Mouse (Mus musculus) kidney, embryonic 14.5 days (tissue): ENCODE results near the gene Naga. TPM values are rescaled to one million over a fixed set of nuclear protein-coding genes. Genes with fewer than 3 reads are reported as not detected.
"Not testable (repeated sequence)": the region's sequence is repeated elsewhere in the genome, so short reads cannot be mapped to it uniquely, and the experiment has no call there.

ENCODE experiments used
- ATAC-seq: fragments of 200-750 bp; cut with Nextera tagmentation; 2 replicates; pipeline ENCODE4 v1.8.0; 2017; ENCODE audit warnings: moderate number of reproducible peaks, mild to moderate bottlenecking, moderate TSS enrichment, moderate library complexity; ENCODE audit not compliant: low FRiP score, low TSS enrichment
- H3K27ac ChIP-seq: fragments of 300-500 bp; sonication (generic); 2 replicates; pipeline ENCODE4 v1.5.1; 2014; ENCODE audit warnings: low read depth, mild to moderate bottlenecking, low read length, moderate library complexity, mixed read lengths
- H3K27me3 ChIP-seq: fragments of 300-500 bp; sonication (generic); 2 replicates; pipeline ENCODE4 v1.6.1; 2014; ENCODE audit warnings: mild to moderate bottlenecking, low read length; ENCODE audit not compliant: control insufficient read depth, insufficient read depth
- H3K36me3 ChIP-seq: fragments of 300-500 bp; sonication (generic); 2 replicates; pipeline ENCODE4 v1.6.1; 2014; ENCODE audit warnings: low read length, mixed read lengths; ENCODE audit not compliant: control insufficient read depth, insufficient read depth
- H3K4me1 ChIP-seq: fragments of 300-500 bp; sonication (generic); 2 replicates; pipeline ENCODE4 v1.6.1; 2014; ENCODE audit warnings: low read length, mixed read lengths; ENCODE audit not compliant: control insufficient read depth, insufficient read depth
- H3K4me2 ChIP-seq: fragments of 300-500 bp; sonication (generic); replicated peaks from 2 replicates; pipeline ENCODE4 v1.6.1; 2014; ENCODE audit warnings: low read depth, mild to moderate bottlenecking, low read length
- H3K4me3 ChIP-seq: fragments of 300-500 bp; sonication (generic); 2 replicates; pipeline ENCODE4 v1.5.1; 2014; ENCODE audit warnings: mild to moderate bottlenecking, low read length
- H3K9ac ChIP-seq: fragments of 300-500 bp; sonication (generic); 2 replicates; pipeline ENCODE4 v1.6.1; 2014; ENCODE audit warnings: low read depth, mild to moderate bottlenecking, low read length, moderate library complexity
- H3K9me3 ChIP-seq: fragments of 300-500 bp; sonication (generic); 2 replicates; pipeline ENCODE4 v1.6.1; 2016; ENCODE audit warnings: low read length; ENCODE audit not compliant: control insufficient read depth
- WGBS: fragments of 180-500 bp; shearing (Covaris S2); extraction: QIAGEN DNeasy Blood & Tissue Kit; methylation state at CpG from one replicate; pipeline ENCODE4 v1.1.7; 2014; 5-methylcytosine and 5-hydroxymethylcytosine counted together
- polyA plus RNA-seq: library from polyadenylated mRNA; unstranded; fragments of >200 nt; fragmentation: Nextera tagmentation; extraction: Ambion mirVana; gene quantifications from 2 replicates; pipeline ENCODE4 v1.2.1, GENCODE M21; 2014

The Naga gene
- polyA plus RNA-seq, 1 experiment from 2014 or later: 57.3 TPM

DNA sequence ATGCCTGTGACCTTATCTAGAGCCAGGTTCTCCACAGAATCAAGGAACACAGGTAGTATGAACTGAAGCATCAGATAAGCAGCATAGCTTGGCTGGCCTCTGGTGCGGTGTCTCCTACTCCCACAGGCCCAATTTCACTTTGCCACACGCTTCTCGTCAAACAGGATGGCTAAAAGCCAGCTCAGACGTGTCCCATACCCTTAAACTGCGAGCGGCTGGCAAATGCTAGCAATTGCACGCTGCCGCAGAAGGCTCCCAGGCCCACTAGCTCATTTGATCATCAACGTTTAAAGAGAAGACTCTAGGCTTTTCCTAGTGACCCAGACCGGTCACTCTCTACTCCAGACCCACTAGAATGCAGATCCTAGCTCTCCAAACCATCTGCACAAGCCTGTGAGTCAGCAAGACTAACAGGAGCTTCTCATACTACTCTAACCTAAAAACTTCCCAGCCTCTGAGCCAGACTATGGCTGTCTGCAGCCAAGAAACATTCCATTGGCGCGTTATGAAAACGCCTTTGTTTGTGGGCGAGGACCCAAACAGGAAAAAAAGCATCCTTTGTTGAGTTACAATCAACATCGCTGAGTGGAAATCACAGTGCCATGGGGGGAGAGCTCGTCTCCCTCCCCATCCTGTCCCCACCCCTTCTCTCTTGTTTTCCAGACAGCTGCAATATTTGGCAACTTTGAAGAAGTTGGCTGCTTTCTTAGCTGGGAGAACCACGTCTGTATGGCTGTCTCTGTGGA is 37.8 kb upstream of the Naga start:
- Histone ChIP-seq H3K27me3 (no peaks in the 10 kb centered on the region), H3K4me2 (no peak overlapping the region), H3K9ac (no peak overlapping the region), H3K9me3 (no peaks in the 10 kb centered on the region), H3K4me3 (no peak overlapping the region), H3K36me3 (no peaks in the 10 kb centered on the region), H3K27ac (no peak overlapping the region), H3K4me1 (peaks cover 12% of the 10 kb centered on the region; the same call in 1 of the 2 replicates)
- ATAC-seq: no peak
- 78% methylated on average over 17 of the region's 17 CpGs for WGBS

DNA sequence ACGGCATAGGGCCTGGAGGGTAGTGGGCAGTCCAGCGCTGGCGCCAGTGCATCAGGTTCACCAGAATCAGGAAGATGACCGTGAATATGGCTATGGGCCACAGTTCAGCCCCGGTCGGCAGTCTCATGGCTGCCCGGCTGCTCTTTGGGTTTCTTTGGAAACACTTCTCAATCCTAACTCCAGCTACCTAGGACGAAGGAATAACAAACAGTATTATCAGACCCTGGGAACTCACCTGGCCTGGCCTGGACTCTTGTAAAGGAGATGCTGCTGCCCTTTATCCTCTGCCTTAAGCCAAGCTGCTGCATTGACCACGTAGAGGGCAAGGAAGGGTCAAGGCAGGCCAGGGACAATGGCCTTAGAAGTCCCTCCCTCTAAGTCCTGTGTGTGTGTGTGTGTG is 37.1 kb upstream of the Naga start:
- H3K9ac ChIP-seq: no peak overlapping the region
- WGBS: 90% methylated on average over 9 of the region's 9 CpGs
- H3K27ac ChIP-seq: no peak overlapping the region
- no peaks in the 10 kb centered on the region for H3K9me3 ChIP-seq
- ATAC-seq: no peak
- no peak overlapping the region for H3K4me2 ChIP-seq
- H3K36me3 ChIP-seq: no peaks in the 10 kb centered on the region
- H3K4me3 ChIP-seq: no peak overlapping the region
- no peaks in the 10 kb centered on the region for H3K27me3 ChIP-seq
- peaks cover 10% of the 10 kb centered on the region; the same call in 1 of the 2 replicates for H3K4me1 ChIP-seq

DNA sequence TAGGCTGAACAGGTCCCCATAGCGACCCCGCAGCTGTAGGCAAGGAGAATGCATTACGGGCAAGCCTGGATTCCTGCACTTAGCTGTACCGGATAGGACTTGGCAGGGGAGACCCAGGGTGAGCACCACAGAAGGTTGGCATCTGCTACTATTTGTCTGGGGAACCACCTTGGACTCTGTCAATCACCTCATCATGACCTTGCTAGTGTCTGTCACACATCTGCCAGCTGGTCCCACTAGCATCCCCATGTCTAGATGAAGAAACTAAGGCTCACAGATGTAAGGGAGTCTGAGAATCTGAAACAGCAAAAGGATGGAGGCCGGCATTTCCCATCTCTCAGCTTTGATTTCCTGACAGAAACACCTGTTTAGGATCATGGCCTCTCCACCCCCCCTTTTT is 35.7 kb upstream of the Naga start:
- no peaks in the 10 kb centered on the region for H3K9me3 ChIP-seq
- no peak overlapping the region for H3K4me3 ChIP-seq
- H3K27me3 ChIP-seq: no peaks in the 10 kb centered on the region
- ATAC-seq: no peak
- no peaks in the 10 kb centered on the region for H3K36me3 ChIP-seq
- H3K4me2 ChIP-seq: no peak overlapping the region
- no peak overlapping the region for H3K9ac ChIP-seq
- 83% methylated on average over 5 of the region's 5 CpGs for WGBS
- H3K27ac ChIP-seq: no peak overlapping the region
- H3K4me1 ChIP-seq: peaks cover 3% of the 10 kb centered on the region; the same call in 1 of the 2 replicates

DNA sequence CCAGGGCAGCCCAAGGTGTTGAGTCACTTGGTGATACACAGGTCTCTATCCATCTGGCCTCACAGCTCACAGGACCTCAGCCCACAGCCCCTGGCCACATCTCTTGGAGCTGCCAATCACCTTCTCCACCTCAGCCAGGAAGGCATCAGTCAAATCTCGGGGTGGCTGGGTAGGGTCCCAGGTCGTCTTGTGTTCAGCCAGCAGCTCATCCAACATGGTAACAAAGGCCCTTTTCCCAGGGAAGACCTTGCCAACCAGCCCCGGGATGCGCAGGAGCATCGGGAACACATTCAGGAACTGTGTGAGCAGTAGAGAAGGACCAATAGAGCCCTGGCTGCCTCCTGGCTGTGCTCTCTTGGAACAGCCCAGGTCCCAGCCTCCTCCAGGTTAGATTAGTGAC is 34.3 kb upstream of the Naga start:
- Histone ChIP-seq H3K27me3 (no peaks in the 10 kb centered on the region), H3K9ac (no peak overlapping the region), H3K4me1 (no peaks in the 10 kb centered on the region), H3K27ac (no peak overlapping the region), H3K36me3 (no peaks in the 10 kb centered on the region), H3K9me3 (no peaks in the 10 kb centered on the region), H3K4me3 (no peak overlapping the region), H3K4me2 (no peak overlapping the region)
- no peak for ATAC-seq
- WGBS: 91% methylated on average over 5 of the region's 5 CpGs

DNA sequence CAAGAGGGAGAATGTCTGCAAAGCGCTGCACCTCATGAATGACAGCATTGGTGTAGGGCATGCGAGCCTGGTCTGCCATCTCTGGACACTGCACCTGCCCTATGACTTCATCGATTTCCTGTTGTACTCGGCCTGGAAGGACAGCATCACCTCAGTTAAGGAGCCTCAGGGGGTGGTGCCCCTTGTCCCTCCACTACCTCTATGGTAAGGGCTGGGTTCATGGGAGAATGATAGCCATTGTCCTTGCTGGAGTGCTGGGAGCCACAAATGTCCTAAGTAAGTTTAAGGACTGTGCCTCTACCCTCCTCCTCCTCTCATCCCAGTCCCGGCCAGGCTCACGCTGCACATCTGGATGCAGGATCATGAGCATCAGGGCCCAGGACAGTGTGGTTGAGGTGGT is 33.7 kb upstream of the Naga start:
- no peaks in the 10 kb centered on the region for H3K27me3 ChIP-seq
- H3K36me3 ChIP-seq: no peaks in the 10 kb centered on the region
- 90% methylated on average over 6 of the region's 6 CpGs for WGBS
- no peaks in the 10 kb centered on the region for H3K9me3 ChIP-seq
- no peak for ATAC-seq
- H3K9ac ChIP-seq: no peak overlapping the region
- H3K4me1 ChIP-seq: no peaks in the 10 kb centered on the region
- no peak overlapping the region for H3K27ac ChIP-seq
- H3K4me2 ChIP-seq: no peak overlapping the region
- no peak overlapping the region for H3K4me3 ChIP-seq

DNA sequence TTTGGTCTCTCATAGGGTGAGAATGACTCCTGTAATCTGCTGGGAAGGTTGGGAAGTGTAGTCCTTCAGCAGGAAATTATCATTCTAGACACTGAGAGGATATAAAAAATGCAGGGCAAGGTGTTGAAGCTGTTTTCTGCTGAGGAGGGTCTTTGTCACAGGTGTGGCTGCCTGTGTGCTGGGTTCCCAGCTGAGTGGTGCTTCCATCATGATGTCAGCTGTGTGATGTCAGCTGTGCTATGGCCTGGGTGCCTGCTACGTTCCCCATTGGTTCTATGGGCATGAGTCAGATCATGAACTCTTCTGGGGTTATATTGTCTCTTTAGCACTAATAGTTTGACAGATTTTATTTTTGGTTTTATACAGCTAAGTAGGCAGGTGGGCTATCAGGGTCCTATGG is 30.1 kb upstream of the Naga start:
- no peaks in the 10 kb centered on the region for H3K4me1 ChIP-seq
- no peaks in the 10 kb centered on the region for H3K9me3 ChIP-seq
- no peak overlapping the region for H3K4me2 ChIP-seq
- no peak overlapping the region for H3K27ac ChIP-seq
- H3K27me3 ChIP-seq: no peaks in the 10 kb centered on the region
- H3K9ac ChIP-seq: no peak overlapping the region
- H3K36me3 ChIP-seq: no peaks in the 10 kb centered on the region
- no peak overlapping the region for H3K4me3 ChIP-seq
- 85% methylated on average over 1 of the region's 1 CpGs for WGBS
- ATAC-seq: no peak

DNA sequence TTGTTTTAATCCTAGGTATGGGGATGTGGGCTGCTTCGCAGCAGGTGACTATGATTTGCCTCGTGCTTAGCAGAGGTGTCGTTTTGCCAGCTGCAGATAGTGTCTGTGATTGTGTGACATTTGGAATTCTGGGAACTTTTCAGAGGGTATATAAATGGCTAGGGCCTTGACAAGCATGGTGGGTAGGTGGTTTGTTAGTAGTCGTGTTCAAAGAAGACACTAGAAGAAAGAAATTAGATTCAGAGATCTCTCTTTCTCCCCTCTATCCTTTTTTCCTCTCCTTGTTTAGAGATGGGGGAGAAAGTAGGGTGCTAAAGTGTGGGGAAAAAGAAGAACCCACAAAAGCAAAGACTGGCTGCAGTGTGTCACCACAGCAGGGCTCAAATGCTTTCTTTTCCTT is 29.4 kb upstream of the Naga start:
- ATAC-seq: no peak
- no peaks in the 10 kb centered on the region for H3K36me3 ChIP-seq
- no peaks in the 10 kb centered on the region for H3K9me3 ChIP-seq
- H3K27ac ChIP-seq: no peak overlapping the region
- H3K4me3 ChIP-seq: no peak overlapping the region
- no peak overlapping the region for H3K4me2 ChIP-seq
- H3K27me3 ChIP-seq: no peaks in the 10 kb centered on the region
- H3K4me1 ChIP-seq: no peaks in the 10 kb centered on the region
- H3K9ac ChIP-seq: no peak overlapping the region
- WGBS: 90% methylated on average over 4 of the region's 4 CpGs

DNA sequence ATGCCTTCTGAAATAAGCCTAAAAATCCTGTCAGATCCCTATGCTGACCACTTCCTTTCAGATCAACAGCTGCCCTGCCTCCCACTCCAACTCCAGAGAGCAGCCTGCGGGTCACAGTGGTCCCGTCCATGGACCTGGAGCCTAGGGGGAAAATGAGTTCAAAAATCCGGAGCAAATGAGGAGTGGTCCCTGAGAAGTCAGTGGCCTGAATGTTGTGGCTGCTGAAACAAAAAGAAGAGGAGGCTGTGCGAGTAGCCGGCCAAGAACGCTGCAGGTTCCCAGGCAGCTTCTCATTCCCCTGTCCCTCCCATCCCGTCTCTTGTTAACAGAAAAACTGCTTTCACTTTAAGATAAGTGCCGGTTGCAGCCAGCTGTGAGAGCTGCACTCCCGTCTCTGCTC is 25.8 kb upstream of the Naga start:
- H3K4me2 ChIP-seq, H3K9me3 ChIP-seq, H3K36me3 ChIP-seq, H3K4me1 ChIP-seq, ATAC-seq, H3K27me3 ChIP-seq, H3K9ac ChIP-seq, H3K27ac ChIP-seq, H3K4me3 ChIP-seq: not testable (repeated sequence)
- WGBS: 14% methylated on average over 6 of the region's 9 CpGs

DNA sequence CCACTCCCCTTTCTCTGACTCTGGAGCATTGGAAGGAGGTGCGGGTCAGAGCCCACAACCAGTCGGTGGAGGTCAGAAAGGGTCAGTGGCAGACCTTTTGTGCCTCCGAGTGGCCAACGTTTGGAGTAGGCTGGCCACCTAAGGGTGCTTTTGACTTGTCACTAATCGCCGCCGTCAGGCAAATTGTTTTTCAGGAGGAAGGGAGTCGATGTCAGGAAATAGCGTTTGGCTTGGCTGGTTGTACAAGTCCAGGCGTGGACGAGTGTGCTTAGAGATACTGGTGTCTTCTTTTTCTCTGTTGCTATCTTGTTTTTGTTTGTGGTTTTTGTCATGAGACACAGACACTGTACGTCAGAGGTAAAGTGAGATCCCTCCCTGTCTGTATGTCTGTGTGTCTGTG is 25.1 kb upstream of the Naga start:
- H3K4me2 ChIP-seq, ATAC-seq, H3K9ac ChIP-seq, H3K27me3 ChIP-seq, H3K36me3 ChIP-seq, H3K27ac ChIP-seq, H3K4me1 ChIP-seq, H3K9me3 ChIP-seq, H3K4me3 ChIP-seq: not testable (repeated sequence)
- 71% methylated on average over 7 of the region's 12 CpGs for WGBS
